Mouse (Mus musculus) cerebellum, adult 2 months (tissue): ENCODE measurements at regions not wholly inside any gene's neighbourhood (a gene's known extent, or its start where the extent isn't known, plus 50 kb on each side); places are given as distances from the start of the nearest gene placed in this dataset.

ENCODE experiments used
- DNase-seq, 2 experiments: peaks; one replicate each; pipeline ENCODE4 v3.0.0; 2021
- H3K27ac ChIP-seq: fragments of 200-500 bp; 2 replicates; pipeline ENCODE4 v1.5.1; 2012; ENCODE audit warnings: low read length, control low read depth, inconsistent platforms; ENCODE audit not compliant: insufficient read depth
- H3K27me3 ChIP-seq: fragments of 200-500 bp; 2 replicates; pipeline ENCODE4 v1.6.1; 2012; ENCODE audit warnings: inconsistent platforms, mild to moderate bottlenecking, low read length, moderate library complexity; ENCODE audit not compliant: control insufficient read depth, insufficient read depth
- H3K4me1 ChIP-seq: fragments of 200-500 bp; 2 replicates; pipeline ENCODE4 v1.6.1; 2011; ENCODE audit warnings: low read length; ENCODE audit not compliant: control insufficient read depth, insufficient read depth
- H3K4me3 ChIP-seq: fragments of 200-500 bp; replicated peaks from 2 replicates; pipeline ENCODE3; 2011; ENCODE audit warnings: mild to moderate bottlenecking, low read depth, low read length, control low read depth; ENCODE audit not compliant: insufficient read depth
- CTCF ChIP-seq: fragments of 200-500 bp; IDR thresholded peaks from 2 replicates; pipeline ENCODE4 v1.5.1; 2011; ENCODE audit warnings: low read depth, mild to moderate bottlenecking, control low read depth, low read length, moderate library complexity, borderline replicate concordance; ENCODE audit not compliant: insufficient read depth
- POLR2A ChIP-seq: fragments of 200-500 bp; IDR thresholded peaks from 2 replicates; pipeline ENCODE4 v1.6.1; 2011; ENCODE audit warnings: low read length, control low read depth, borderline replicate concordance; ENCODE audit not compliant: insufficient read depth
- WGBS: fragments of 180-500 bp; shearing (Covaris S2); methylation state at CpG from one replicate; pipeline ENCODE4 v1.1.7; 2018; 5-methylcytosine and 5-hydroxymethylcytosine counted together

DNA sequence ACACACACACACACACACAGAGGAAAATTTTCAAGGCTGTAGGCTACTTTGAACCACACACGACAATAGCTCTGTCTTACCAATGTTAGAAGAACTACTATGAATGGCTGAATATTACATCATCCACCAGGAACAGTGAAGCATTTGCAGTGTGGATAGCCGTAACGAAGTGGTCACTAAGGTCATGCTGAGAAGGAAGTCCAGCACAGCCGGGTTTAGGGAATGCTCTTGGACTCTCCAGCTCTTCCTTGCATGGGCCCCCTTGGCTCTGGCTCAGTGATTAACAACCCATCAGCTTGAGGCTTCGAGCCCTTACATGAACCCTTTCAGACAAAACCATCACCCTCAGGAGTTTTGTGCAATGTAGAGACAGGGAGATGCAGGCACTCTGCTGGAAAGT is 245.3 kb downstream of the Adamts20 start:
- Histone ChIP-seq H3K4me1 (peaks cover 2% of the 10 kb centered on the region; the same call in 1 of the 2 replicates), H3K27me3 (no peaks in the 10 kb centered on the region; the same call in 1 of the 2 replicates), H3K27ac (no peak overlapping the region), H3K4me3 (no peak overlapping the region)
- 33% methylated on average over 5 of the region's 5 CpGs for WGBS
- TF ChIP-seq POLR2A (no peak), CTCF (no peak)
- DNase-seq, result no peak

DNA sequence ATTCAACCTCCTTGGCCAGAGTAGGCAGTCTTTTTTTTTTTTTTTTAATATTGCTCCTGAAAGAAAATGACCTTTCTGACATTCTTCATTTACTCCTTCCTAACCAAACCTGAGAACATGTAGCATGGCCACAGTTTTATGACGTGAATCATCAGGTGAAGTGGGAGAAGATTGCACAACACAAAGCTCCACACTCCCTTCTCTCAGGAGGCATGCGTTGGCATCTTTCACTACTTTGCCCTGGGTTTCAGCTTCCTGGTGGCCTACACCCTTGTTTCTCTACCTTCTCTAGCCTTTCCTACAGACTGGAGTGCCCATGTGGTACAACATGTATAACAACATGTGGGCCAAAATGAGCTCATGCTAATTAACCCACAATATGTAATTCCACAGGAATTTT is 248.5 kb downstream of the Adamts20 start:
- no peaks in the 10 kb centered on the region; the same call in 1 of the 2 replicates for H3K27me3 ChIP-seq
- WGBS, result 97% methylated on average over 2 of the region's 2 CpGs

GRCm38 (mm10) chr15:94214440-94214839 is 250.8 kb downstream of the Adamts20 start:
- no peaks in the 10 kb centered on the region; the same call in 1 of the 2 replicates for H3K27me3 ChIP-seq
- TF ChIP-seq POLR2A, result no peak
- no peak for TF ChIP-seq CTCF
- no peak overlapping the region for H3K4me3 ChIP-seq
- DNase-seq, result no peak
- no peak overlapping the region for H3K27ac ChIP-seq
- H3K4me1 ChIP-seq, result no peaks in the 10 kb centered on the region
- WGBS, result 58% methylated on average over 9 of the region's 9 CpGs

More for the DNA sequence above, 248.5 kb downstream of the Adamts20 start:
- Histone ChIP-seq H3K27ac (no peak overlapping the region), H3K4me3 (no peak overlapping the region), H3K4me1 (peaks cover 2% of the 10 kb centered on the region; the same call in 1 of the 2 replicates)
- DNase-seq, result no peak
- TF ChIP-seq POLR2A, result no peak
- TF ChIP-seq CTCF, result no peak

DNA sequence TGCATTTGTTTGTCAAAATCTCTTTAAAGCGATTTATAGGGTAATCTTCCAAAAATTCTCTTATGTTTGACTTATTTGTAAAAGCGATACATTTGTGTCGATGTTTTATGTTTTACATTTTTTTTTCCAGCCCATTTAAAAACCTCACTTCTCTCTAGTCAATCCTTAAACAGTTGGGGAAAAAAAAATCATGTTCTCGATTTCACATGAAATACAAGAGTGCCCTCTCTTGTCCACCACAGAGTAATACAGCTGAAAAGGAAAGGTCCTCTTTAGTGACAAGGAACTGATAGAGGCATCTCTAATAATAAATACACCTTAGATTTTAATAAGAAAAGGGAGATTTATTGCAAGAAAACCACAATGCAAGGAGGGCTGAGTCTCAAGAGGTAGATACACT is 251.8 kb downstream of the Adamts20 start:
- Histone ChIP-seq H3K27me3 (no peaks in the 10 kb centered on the region), H3K27ac (no peak overlapping the region), H3K4me3 (no peak overlapping the region), H3K4me1 (no peaks in the 10 kb centered on the region)
- no peak; the same call in 1 of the 2 replicates for TF ChIP-seq CTCF
- TF ChIP-seq POLR2A, result no peak
- 40% methylated on average over 4 of the region's 4 CpGs for WGBS
- no peak for DNase-seq

DNA sequence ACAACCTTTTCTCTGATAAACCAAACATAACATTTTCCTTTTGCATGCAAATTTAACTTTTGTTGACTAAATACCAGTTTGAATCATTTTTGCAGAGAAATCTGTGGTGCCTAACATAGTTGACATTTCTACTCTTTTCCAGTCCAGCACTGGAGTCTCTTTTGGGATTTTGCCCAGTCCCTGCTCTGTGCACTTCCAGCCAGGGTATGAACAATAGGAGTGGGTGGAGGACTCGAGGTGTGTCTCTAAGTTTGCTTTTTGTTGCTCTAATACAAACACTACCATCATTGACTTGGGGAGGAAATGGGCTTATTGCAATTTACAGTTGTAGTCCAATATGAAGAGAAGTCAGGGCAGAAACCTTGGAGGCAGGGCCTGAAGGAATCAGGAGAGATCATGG is 256.7 kb downstream of the Adamts20 start:
- 6% methylated on average over 1 of the region's 1 CpGs for WGBS
- TF ChIP-seq CTCF, result no peak
- TF ChIP-seq POLR2A, result no peak
- no peak overlapping the region for H3K27ac ChIP-seq
- H3K27me3 ChIP-seq, result no peaks in the 10 kb centered on the region
- H3K4me1 ChIP-seq, result no peaks in the 10 kb centered on the region
- H3K4me3 ChIP-seq, result no peak overlapping the region
- DNase-seq, result no peak

- Histone ChIP-seq H3K4me1 (no peaks in the 10 kb centered on the region), H3K27ac (no peak overlapping the region), H3K27me3 (no peaks in the 10 kb centered on the region), H3K4me3 (no peak overlapping the region)
- no peak for TF ChIP-seq POLR2A
- TF ChIP-seq CTCF, result no peak
- DNase-seq, result no peak
- 82% methylated on average over 8 of the region's 8 CpGs for WGBS
Measured at GRCm38 (mm10) chr15:94206454-94206853, 258.8 kb downstream of the Adamts20 start.

GRCm38 (mm10) chr15:94205309-94205893 is 259.8 kb downstream of the Adamts20 start:
- no peaks in the 10 kb centered on the region for H3K4me1 ChIP-seq
- TF ChIP-seq CTCF (no peak), POLR2A (no peak)
- no peak overlapping the region for H3K4me3 ChIP-seq
- no peak overlapping the region for H3K27ac ChIP-seq
- H3K27me3 ChIP-seq, result no peaks in the 10 kb centered on the region
- DNase-seq, result no peak
- 73% methylated on average over 11 of the region's 11 CpGs for WGBS

DNA sequence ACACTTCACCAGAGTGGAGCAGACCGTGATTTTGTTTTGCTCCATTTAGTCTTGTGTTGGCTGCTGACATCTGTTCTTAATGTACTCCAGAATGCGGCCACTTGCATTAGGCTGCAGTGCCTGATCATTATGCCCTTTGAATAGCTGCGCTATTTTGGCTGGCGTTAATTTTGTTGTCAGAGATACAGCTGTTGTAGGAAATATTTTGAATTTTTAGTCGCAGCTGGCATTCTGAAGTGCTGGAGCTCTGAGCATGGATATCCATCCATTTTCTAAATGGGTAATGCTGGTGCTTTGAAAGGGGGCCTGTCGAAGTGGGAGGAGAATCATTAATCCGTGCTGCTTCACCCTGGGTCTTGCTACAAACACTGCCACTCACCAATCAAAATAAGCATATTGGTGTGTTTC is 275.1 kb downstream of the Adamts20 start:
- no peak for DNase-seq
- TF ChIP-seq CTCF, result no peak

More for the DNA sequence above, 275.1 kb downstream of the Adamts20 start:
- H3K27me3 ChIP-seq, result no peaks in the 10 kb centered on the region
- H3K27ac ChIP-seq, result no peak overlapping the region
- 48% methylated on average over 7 of the region's 7 CpGs for WGBS
- no peak overlapping the region for H3K4me3 ChIP-seq
- no peaks in the 10 kb centered on the region for H3K4me1 ChIP-seq
